Mouse (Mus musculus) stomach, embryonic 16.5 days (tissue): Measurements from ENCODE around the gene Bcl2l13. TPM values are rescaled to one million over a fixed set of nuclear protein-coding genes. Genes with fewer than 3 reads are reported as not detected.

Source experiments
- ATAC-seq: fragments of 200-750 bp; cut with Nextera tagmentation; 2 replicates; pipeline ENCODE4 v1.8.0; 2017; ENCODE audit warnings: moderate number of reproducible peaks, moderate TSS enrichment; ENCODE audit not compliant: insufficient read depth, low FRiP score
- H3K27ac ChIP-seq: fragments of 300-500 bp; sonication (generic); 2 replicates; pipeline ENCODE4 v1.5.1; 2014; ENCODE audit warnings: low read length
- H3K27me3 ChIP-seq: fragments of 300-500 bp; sonication (generic); 2 replicates; pipeline ENCODE4 v1.6.1; 2014; ENCODE audit warnings: low read length, control low read depth, mixed read lengths; ENCODE audit not compliant: control insufficient read depth, insufficient read depth
- H3K36me3 ChIP-seq: fragments of 300-500 bp; sonication (generic); 2 replicates; pipeline ENCODE4 v1.6.1; 2014; ENCODE audit warnings: low read length; ENCODE audit not compliant: control insufficient read depth, insufficient read depth
- H3K4me1 ChIP-seq: fragments of 300-500 bp; sonication (generic); 2 replicates; pipeline ENCODE4 v1.6.1; 2014; ENCODE audit warnings: low read length, control low read depth, mixed read lengths; ENCODE audit not compliant: control insufficient read depth, insufficient read depth
- H3K4me2 ChIP-seq: fragments of 300-500 bp; sonication (generic); 2 replicates; pipeline ENCODE4 v1.6.1; 2014; ENCODE audit warnings: low read depth, low read length, mixed read lengths
- H3K4me3 ChIP-seq: fragments of 300-500 bp; sonication (generic); replicated peaks from 2 replicates; pipeline ENCODE4 v1.5.1; 2014; ENCODE audit warnings: mild to moderate bottlenecking, low read length
- H3K9ac ChIP-seq: fragments of 300-500 bp; sonication (generic); 2 replicates; pipeline ENCODE4 v1.6.1; 2014; ENCODE audit warnings: low read length
- H3K9me3 ChIP-seq: fragments of 300-500 bp; sonication (generic); replicated peaks from 2 replicates; pipeline ENCODE4 v1.6.1; 2016; ENCODE audit warnings: low read length, control low read depth; ENCODE audit not compliant: control insufficient read depth
- WGBS: fragments of 180-500 bp; shearing (Covaris S2); extraction: QIAGEN DNeasy Blood & Tissue Kit; methylation state at CpG from one replicate; pipeline ENCODE4 v1.1.7; 2014; 5-methylcytosine and 5-hydroxymethylcytosine counted together
- polyA plus RNA-seq: library from polyadenylated mRNA; unstranded; fragments of >200 nt; fragmentation: Nextera tagmentation; extraction: Ambion mirVana; gene quantifications from 2 replicates; pipeline ENCODE4 v1.2.1, GENCODE M21; 2015

Bcl2l13 gene
- polyA plus RNA-seq, 1 experiment from 2014 or later, result 29.6 TPM

GRCm38 (mm10) chr6:120929421-120929820 lies 93.4 kb downstream of the Bcl2l13 start:
- Histone ChIP-seq H3K9ac (no peak overlapping the region), H3K4me1 (no peaks in the 10 kb centered on the region), H3K9me3 (no peaks in the 10 kb centered on the region), H3K4me3 (no peak overlapping the region), H3K4me2 (no peak overlapping the region), H3K36me3 (no peaks in the 10 kb centered on the region), H3K27ac (no peak overlapping the region), H3K27me3 (no peaks in the 10 kb centered on the region)
- whole genome bisulfite sequencing, result 47% methylated on average over 1 of the region's 1 CpGs
- no peak for ATAC-seq

- H3K27me3 ChIP-seq, result no peaks in the 10 kb centered on the region
- H3K4me3 ChIP-seq, result no peak overlapping the region
- H3K4me1 ChIP-seq, result no peaks in the 10 kb centered on the region
- no peaks in the 10 kb centered on the region for H3K9me3 ChIP-seq
- no peak overlapping the region for H3K4me2 ChIP-seq
- H3K36me3 ChIP-seq, result no peaks in the 10 kb centered on the region
- WGBS, result 67% methylated on average over 6 of the region's 6 CpGs
- no peak overlapping the region for H3K9ac ChIP-seq
- H3K27ac ChIP-seq, result no peak overlapping the region
- peak; percentile 21; the same call in 1 of the 2 replicates for ATAC-seq
These were observed 94.7 kb downstream of the Bcl2l13 start for GRCm38 (mm10) chr6:120930450-120931306.

GRCm38 (mm10) chr6:120932597-120932996 lies 96.6 kb downstream of the Bcl2l13 start:
- ATAC-seq, result no peak
- 87% methylated on average over 12 of the region's 12 CpGs for WGBS
- Histone ChIP-seq H3K4me1 (no peaks in the 10 kb centered on the region), H3K4me2 (no peak overlapping the region), H3K4me3 (no peak overlapping the region), H3K9ac (no peak overlapping the region), H3K27ac (no peak overlapping the region), H3K9me3 (no peaks in the 10 kb centered on the region), H3K36me3 (no peaks in the 10 kb centered on the region), H3K27me3 (no peaks in the 10 kb centered on the region)

GRCm38 (mm10) chr6:120933670-120934069 lies 97.7 kb downstream of the Bcl2l13 start:
- H3K27me3 ChIP-seq, result no peaks in the 10 kb centered on the region
- no peak overlapping the region for H3K4me3 ChIP-seq
- no peaks in the 10 kb centered on the region for H3K4me1 ChIP-seq
- no peak overlapping the region for H3K27ac ChIP-seq
- 85% methylated on average over 7 of the region's 7 CpGs for WGBS
- no peak overlapping the region for H3K4me2 ChIP-seq
- no peak overlapping the region for H3K9ac ChIP-seq
- ATAC-seq, result no peak
- H3K36me3 ChIP-seq, result no peaks in the 10 kb centered on the region
- no peaks in the 10 kb centered on the region for H3K9me3 ChIP-seq

GRCm38 (mm10) chr6:120934176-120934575 lies 98.2 kb downstream of the Bcl2l13 start:
- no peaks in the 10 kb centered on the region for H3K36me3 ChIP-seq
- 71% methylated on average over 4 of the region's 4 CpGs for WGBS
- ATAC-seq, result no peak
- no peak overlapping the region for H3K9ac ChIP-seq
- H3K4me3 ChIP-seq, result no peak overlapping the region
- no peak overlapping the region for H3K27ac ChIP-seq
- no peaks in the 10 kb centered on the region for H3K4me1 ChIP-seq
- H3K27me3 ChIP-seq, result no peaks in the 10 kb centered on the region
- H3K9me3 ChIP-seq, result no peaks in the 10 kb centered on the region
- H3K4me2 ChIP-seq, result no peak overlapping the region

GRCm38 (mm10) chr6:120937104-120937617 lies 101.1 kb downstream of the Bcl2l13 start:
- no peak overlapping the region for H3K27ac ChIP-seq
- H3K4me2 ChIP-seq, result no peak overlapping the region
- no peaks in the 10 kb centered on the region for H3K36me3 ChIP-seq
- no peaks in the 10 kb centered on the region for H3K27me3 ChIP-seq
- H3K9me3 ChIP-seq, result no peaks in the 10 kb centered on the region
- no peak overlapping the region for H3K4me3 ChIP-seq
- 87% methylated on average over 16 of the region's 16 CpGs for WGBS
- H3K9ac ChIP-seq, result no peak overlapping the region
- no peak for ATAC-seq
- H3K4me1 ChIP-seq, result no peaks in the 10 kb centered on the region

- ATAC-seq, result no peak
- H3K27me3 ChIP-seq, result no peaks in the 10 kb centered on the region
- no peaks in the 10 kb centered on the region for H3K9me3 ChIP-seq
- H3K4me1 ChIP-seq, result no peaks in the 10 kb centered on the region
- no peak overlapping the region for H3K4me2 ChIP-seq
- H3K36me3 ChIP-seq, result no peaks in the 10 kb centered on the region
- no peak overlapping the region for H3K9ac ChIP-seq
- no peak overlapping the region for H3K4me3 ChIP-seq
- 79% methylated on average over 11 of the region's 11 CpGs for WGBS
- H3K27ac ChIP-seq, result no peak overlapping the region
These were observed 102.1 kb downstream of the Bcl2l13 start for GRCm38 (mm10) chr6:120937999-120938608.

- Histone ChIP-seq H3K9ac (no peak overlapping the region), H3K9me3 (no peaks in the 10 kb centered on the region), H3K36me3 (no peaks in the 10 kb centered on the region), H3K27ac (no peak overlapping the region), H3K27me3 (no peaks in the 10 kb centered on the region), H3K4me3 (no peak overlapping the region), H3K4me1 (no peaks in the 10 kb centered on the region), H3K4me2 (no peak overlapping the region)
- 83% methylated on average over 12 of the region's 12 CpGs for WGBS
- ATAC-seq, result no peak
These were observed 102.9 kb downstream of the Bcl2l13 start for GRCm38 (mm10) chr6:120938763-120939450.

GRCm38 (mm10) chr6:120939783-120940182 lies 103.8 kb downstream of the Bcl2l13 start:
- WGBS, result 88% methylated on average over 3 of the region's 3 CpGs
- H3K9me3 ChIP-seq, result no peaks in the 10 kb centered on the region
- H3K4me3 ChIP-seq, result no peak overlapping the region
- H3K9ac ChIP-seq, result no peak overlapping the region
- H3K36me3 ChIP-seq, result no peaks in the 10 kb centered on the region
- no peak for ATAC-seq
- no peaks in the 10 kb centered on the region for H3K27me3 ChIP-seq
- no peak overlapping the region for H3K4me2 ChIP-seq
- no peak overlapping the region for H3K27ac ChIP-seq
- no peaks in the 10 kb centered on the region for H3K4me1 ChIP-seq
